Mouse (Mus musculus): Measurements from ENCODE around the gene Slco1a6. TPM values are rescaled to one million over a fixed set of nuclear protein-coding genes. Genes with fewer than 3 reads are reported as not detected.
"Not testable (repeated sequence)": the region's sequence is repeated elsewhere in the genome, so short reads cannot be mapped to it uniquely, and the experiment has no call there.

The Slco1a6 gene
- total RNA-seq (2017): 1.2 and 1.7 TPM in 2 replicates

GRCm38 (mm10) chr6:142208421-142208820 lies at the start of gene Slco1a6:
TSS of gene Slco1a6 (minus strand) at chr6:142208521.
- no peak for ATAC-seq (ENCODE audit: extremely low read depth, insufficient number of reproducible peaks, low FRiP score, poor library complexity, severe bottlenecking)

- ATAC-seq (ENCODE audit: extremely low read depth, insufficient number of reproducible peaks, low FRiP score, poor library complexity, severe bottlenecking): not testable (repeated sequence)
Observed at GRCm38 (mm10) chr6:142250738-142251307, 42.5 kb upstream of the Slco1a6 start.

GRCm38 (mm10) chr6:142245065-142245464 lies 36.7 kb upstream of the Slco1a6 start:
- ATAC-seq (ENCODE audit: extremely low read depth, insufficient number of reproducible peaks, low FRiP score, poor library complexity, severe bottlenecking): no peak

GRCm38 (mm10) chr6:142239468-142239867 lies 31.1 kb upstream of the Slco1a6 start:
- ATAC-seq (ENCODE audit: extremely low read depth, insufficient number of reproducible peaks, low FRiP score, poor library complexity, severe bottlenecking): no peak

- no peak for ATAC-seq (ENCODE audit: extremely low read depth, insufficient number of reproducible peaks, low FRiP score, poor library complexity, severe bottlenecking)
Observed at GRCm38 (mm10) chr6:142220138-142220537, 11.8 kb upstream of the Slco1a6 start.

- ATAC-seq (ENCODE audit: extremely low read depth, insufficient number of reproducible peaks, low FRiP score, poor library complexity, severe bottlenecking): no peak
Observed at GRCm38 (mm10) chr6:142211821-142212220, 3.5 kb upstream of the Slco1a6 start.

- no peak for ATAC-seq (ENCODE audit: extremely low read depth, insufficient number of reproducible peaks, low FRiP score, poor library complexity, severe bottlenecking)
Observed at GRCm38 (mm10) chr6:142209749-142210148, 1.4 kb upstream of the Slco1a6 start.

GRCm38 (mm10) chr6:142200524-142200923 lies 7.8 kb downstream of the Slco1a6 start:
- no peak for ATAC-seq (ENCODE audit: extremely low read depth, insufficient number of reproducible peaks, low FRiP score, poor library complexity, severe bottlenecking)

- ATAC-seq (ENCODE audit: extremely low read depth, insufficient number of reproducible peaks, low FRiP score, poor library complexity, severe bottlenecking): no peak
Observed at GRCm38 (mm10) chr6:142194245-142194644, 14.1 kb downstream of the Slco1a6 start.

- no peak for ATAC-seq (ENCODE audit: extremely low read depth, insufficient number of reproducible peaks, low FRiP score, poor library complexity, severe bottlenecking)
Observed at GRCm38 (mm10) chr6:142191962-142192361, 16.4 kb downstream of the Slco1a6 start.

GRCm38 (mm10) chr6:142187426-142187825 lies 20.9 kb downstream of the Slco1a6 start:
- no peak for ATAC-seq (ENCODE audit: extremely low read depth, insufficient number of reproducible peaks, low FRiP score, poor library complexity, severe bottlenecking)

GRCm38 (mm10) chr6:142185868-142186415 lies 22.4 kb downstream of the Slco1a6 start:
- no peak for ATAC-seq (ENCODE audit: extremely low read depth, insufficient number of reproducible peaks, low FRiP score, poor library complexity, severe bottlenecking)

GRCm38 (mm10) chr6:142163406-142163805 lies 44.9 kb downstream of the Slco1a6 start:
- ATAC-seq (ENCODE audit: extremely low read depth, insufficient number of reproducible peaks, low FRiP score, poor library complexity, severe bottlenecking): no peak

GRCm38 (mm10) chr6:142161171-142161570 lies 47.1 kb downstream of the Slco1a6 start:
- no peak for ATAC-seq (ENCODE audit: extremely low read depth, insufficient number of reproducible peaks, low FRiP score, poor library complexity, severe bottlenecking)

- ATAC-seq (ENCODE audit: extremely low read depth, insufficient number of reproducible peaks, low FRiP score, poor library complexity, severe bottlenecking): not testable (repeated sequence)
Observed at GRCm38 (mm10) chr6:142154081-142154480, 54.2 kb downstream of the Slco1a6 start.

GRCm38 (mm10) chr6:142148371-142148770 lies 60.0 kb downstream of the Slco1a6 start:
- no peak for ATAC-seq (ENCODE audit: extremely low read depth, insufficient number of reproducible peaks, low FRiP score, poor library complexity, severe bottlenecking)

GRCm38 (mm10) chr6:142111667-142112305 lies 96.5 kb downstream of the Slco1a6 start:
- ATAC-seq (ENCODE audit: extremely low read depth, insufficient number of reproducible peaks, low FRiP score, poor library complexity, severe bottlenecking): no peak

GRCm38 (mm10) chr6:142091126-142091525 lies 117.2 kb downstream of the Slco1a6 start:
- no peak for ATAC-seq (ENCODE audit: extremely low read depth, insufficient number of reproducible peaks, low FRiP score, poor library complexity, severe bottlenecking)

- not testable (repeated sequence) for ATAC-seq (ENCODE audit: extremely low read depth, insufficient number of reproducible peaks, low FRiP score, poor library complexity, severe bottlenecking)
Observed at GRCm38 (mm10) chr6:142058281-142058680, 150.0 kb downstream of the Slco1a6 start.

GRCm38 (mm10) chr6:142047689-142048088 lies 160.6 kb downstream of the Slco1a6 start:
- no peak for ATAC-seq (ENCODE audit: extremely low read depth, insufficient number of reproducible peaks, low FRiP score, poor library complexity, severe bottlenecking)

Data from neutrophil, adult 5-6 weeks (primary cell).